Mouse (Mus musculus) inflammation-experienced regulatory T-cells, adult 6 months (primary cell): Measurements from ENCODE around the gene Gm6205. TPM values are rescaled to one million over a fixed set of nuclear protein-coding genes. Genes with fewer than 3 reads are reported as not detected.
"Not testable (repeated sequence)": the region's sequence is repeated elsewhere in the genome, so short reads cannot be mapped to it uniquely, and the experiment has no call there.

Experiments used
- ATAC-seq: one replicate; pipeline ENCODE4 v1.8.0; 2017
- polyA plus RNA-seq, 3 experiments: library from polyadenylated mRNA; unstranded; fragments of 100-300 nt; shearing (Covaris generic); gene quantifications; one replicate each; pipeline ENCODE4 v1.2.1; 2017

Gene Gm6205
- not detected for polyA plus RNA-seq

GRCm38 (mm10) chr5:94648082-94648481, at the start of gene Gm6205:
Gm6205 (plus strand) TSS chr5:94648382.
- ATAC-seq, result not testable (repeated sequence)

- ATAC-seq, result not testable (repeated sequence)
Observed at GRCm38 (mm10) chr5:94616242-94616641, 31.9 kb upstream of the Gm6205 start, which contains the start of gene Gm3147. Gm3147 (minus strand) TSS chr5:94616342.

- not testable (repeated sequence) for ATAC-seq
Observed at GRCm38 (mm10) chr5:94623679-94624078, 24.5 kb upstream of the Gm6205 start, which contains the start of gene Gm6509. Gm6509 (plus strand) TSS chr5:94623979.

Other genes starting within 250 kb of the Gm6205 start
- not detected for gene Gm7682, start 202.6 kb upstream of the Gm6205 start, polyA plus RNA-seq
- not detected for gene Gm3139, start 122.1 kb upstream of the Gm6205 start, polyA plus RNA-seq
- gene Gm3147, start 32.0 kb upstream of the Gm6205 start, polyA plus RNA-seq, result not detected
- gene Gm6509, start 24.4 kb upstream of the Gm6205 start, polyA plus RNA-seq, result not detected
- under 1 TPM in 1 of 3 experiments, not detected in 2; 0.50 TPM for gene Gm3183, start 217.1 kb downstream of the Gm6205 start, polyA plus RNA-seq